Mouse (Mus musculus): ENCODE measurements around the gene AY074887.

- no peak for TF ChIP-seq POLR2A (IDR thresholded peaks at IDR 0.05; ENCODE audit: control insufficient read depth in 1 of 2, insufficient read depth in 1 of 2, low read depth in 1 of 2, low read length in 2 of 2, poor library complexity in 1 of 2)
- no peak for TF ChIP-seq CTCF (IDR thresholded peaks at IDR 0.05 in 2 of 3, conservative IDR thresholded peaks at IDR 0.05 in 1 of 3; ENCODE audit: control insufficient read depth in 1 of 3, insufficient read depth in 1 of 3, low read depth in 2 of 3, low read length in 3 of 3, poor library complexity in 1 of 3, severe bottlenecking in 1 of 3)
- no peak for TF ChIP-seq TCF12 (IDR thresholded peaks at IDR 0.05; ENCODE audit: low read depth, low read length)
- TF ChIP-seq MAX (IDR thresholded peaks at IDR 0.05; ENCODE audit: low read length): no peak
- no peak for TF ChIP-seq E2F4 (IDR thresholded peaks at IDR 0.05; ENCODE audit: borderline replicate concordance, low read depth, low read length)
- TF ChIP-seq KAT2A (conservative IDR thresholded peaks at IDR 0.05; ENCODE audit: low read depth, low read length): no peak
- no peak for TF ChIP-seq UBTF (IDR thresholded peaks at IDR 0.05; ENCODE audit: borderline replicate concordance, insufficient read depth, low read depth, low read length)
- TF ChIP-seq NELFE (IDR thresholded peaks at IDR 0.05; ENCODE audit: low read depth, low read length): no peak
- no peak for TF ChIP-seq EP300 (IDR thresholded peaks at IDR 0.05; ENCODE audit: low read depth in 1 of 2, low read length in 2 of 2)
- no peak for TF ChIP-seq POLR2AphosphoS2 (IDR thresholded peaks at IDR 0.05; ENCODE audit: low read length)
- TF ChIP-seq MAFK (IDR thresholded peaks at IDR 0.05; ENCODE audit: borderline replicate concordance, low read depth, low read length): no peak
These were observed 32.6 kb downstream of the AY074887 start for GRCm38 (mm10) chr9:54918191-54918590.

Data from MEL (cell line).